Mouse (Mus musculus) liver, embryonic 14.5 days (tissue): Measurements from ENCODE around the gene Zfp84.

Experiments
- CTCF ChIP-seq: IDR thresholded peaks from 2 replicates; pipeline ENCODE4 v1.5.1; 2016; ENCODE audit warnings: antibody characterized with exemption, low read depth, control low read depth
- EP300 ChIP-seq: IDR thresholded peaks from 2 replicates; pipeline ENCODE4 v1.6.1; 2016; ENCODE audit warnings: antibody characterized with exemption, low read depth

DNA sequence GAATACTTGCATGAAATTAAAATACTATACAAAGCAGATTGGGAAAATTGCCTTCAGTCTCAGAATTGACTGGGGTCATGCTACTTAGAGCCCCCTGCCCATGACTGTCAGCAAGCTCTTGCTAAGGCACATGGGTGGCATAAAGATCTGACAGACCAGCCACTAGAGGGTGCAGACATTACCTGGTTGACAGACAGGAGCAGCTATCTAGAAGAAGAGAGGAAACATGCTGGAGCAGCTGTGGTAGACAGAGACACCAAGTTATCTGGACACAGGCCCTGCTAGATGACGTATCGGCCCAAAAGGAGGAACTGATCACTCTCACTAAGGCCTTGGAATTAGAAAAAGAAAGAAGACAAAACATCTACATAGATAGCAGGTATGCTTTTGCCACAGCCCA is 40.3 kb upstream of the Zfp84 start:
- no peak for TF ChIP-seq CTCF
- no peak for TF ChIP-seq EP300
